Mouse (Mus musculus): ENCODE measurements around the gene Tmem230. TPM values are rescaled to one million over a fixed set of nuclear protein-coding genes. Genes with fewer than 3 reads are reported as not detected.
A peak's percentile ranks its signal among the peaks of the same experiment; 100 is the strongest.
"Not testable (repeated sequence)": the region's sequence is repeated elsewhere in the genome, so short reads cannot be mapped to it uniquely, and the experiment has no call there.

The Tmem230 gene
- 43.8 and 51.3 TPM in 2 replicates for polyA plus RNA-seq (2014; fragmentation: Nextera tagmentation; extraction: Ambion mirVana)

DNA sequence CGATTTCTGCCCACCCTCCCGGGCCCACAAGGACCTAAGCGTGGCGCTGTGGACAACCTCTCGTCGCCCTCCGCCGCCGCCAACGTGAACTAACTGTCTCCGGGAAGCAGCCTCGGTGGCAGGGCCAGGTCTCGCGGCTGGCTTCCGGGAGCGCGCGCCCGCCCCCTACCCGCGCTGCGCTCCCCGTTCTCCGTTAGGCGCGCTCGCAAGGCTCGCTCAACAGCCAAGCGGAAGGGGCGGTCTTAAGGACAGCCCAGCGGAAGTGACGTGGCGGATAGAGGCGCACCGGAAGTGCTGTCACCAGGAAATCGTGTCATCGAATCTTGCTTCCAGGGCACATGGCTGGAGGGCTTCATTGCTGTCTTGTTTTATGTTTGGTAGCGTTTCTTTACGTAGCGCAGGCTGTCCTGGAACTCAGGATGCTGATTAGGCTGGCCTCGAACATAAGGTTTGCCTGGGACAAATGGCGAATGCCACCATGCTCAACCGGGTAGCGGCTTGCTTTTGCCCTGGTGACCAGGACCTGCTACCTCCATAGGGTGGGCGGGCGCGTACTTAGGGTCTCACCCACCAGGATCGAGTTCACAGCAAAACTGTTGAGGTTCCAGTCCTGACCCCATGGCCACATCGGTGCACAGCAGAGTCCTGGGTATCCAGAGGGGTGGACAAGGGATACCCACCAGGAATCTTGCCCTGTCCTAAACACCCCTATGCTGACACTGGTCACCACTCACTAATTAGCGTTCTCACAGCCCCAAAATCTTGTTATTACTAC, at the start of gene Tmem230:
Gene Tmem230 (minus strand): TSS at position 269 of the 775 bp plus-strand sequence.
- Histone ChIP-seq H3K27me3 (ENCODE audit: control insufficient read depth, insufficient read depth, low read length) (no peaks in the 10 kb centered on the region), H3K9ac (replicated peaks; ENCODE audit: low read length) (peak within 1 kb of the TSS; percentile 65), H3K36me3 (ENCODE audit: control insufficient read depth, insufficient read depth, low read length) (peaks cover 29% of the 10 kb centered on the region), H3K4me2 (ENCODE audit: low read length) (peak within 1 kb of the TSS; percentile 93), H3K4me3 (replicated peaks; ENCODE audit: low read depth, low read length) (peak within 1 kb of the TSS; percentile 56), H3K27ac (replicated peaks; ENCODE audit: low read depth, low read length) (peak within 1 kb of the TSS; percentile 75), H3K4me1 (ENCODE audit: control insufficient read depth, insufficient read depth, low read length) (peaks cover 16% of the 10 kb centered on the region), H3K9me3 (ENCODE audit: control insufficient read depth, low read length) (no peaks in the 10 kb centered on the region)
- peak; percentile 95 for ATAC-seq (ENCODE audit: low FRiP score, low TSS enrichment)
- WGBS = 4% methylated on average over 50 of the region's 50 CpGs
- DNase-seq = peak; percentile 99

DNA sequence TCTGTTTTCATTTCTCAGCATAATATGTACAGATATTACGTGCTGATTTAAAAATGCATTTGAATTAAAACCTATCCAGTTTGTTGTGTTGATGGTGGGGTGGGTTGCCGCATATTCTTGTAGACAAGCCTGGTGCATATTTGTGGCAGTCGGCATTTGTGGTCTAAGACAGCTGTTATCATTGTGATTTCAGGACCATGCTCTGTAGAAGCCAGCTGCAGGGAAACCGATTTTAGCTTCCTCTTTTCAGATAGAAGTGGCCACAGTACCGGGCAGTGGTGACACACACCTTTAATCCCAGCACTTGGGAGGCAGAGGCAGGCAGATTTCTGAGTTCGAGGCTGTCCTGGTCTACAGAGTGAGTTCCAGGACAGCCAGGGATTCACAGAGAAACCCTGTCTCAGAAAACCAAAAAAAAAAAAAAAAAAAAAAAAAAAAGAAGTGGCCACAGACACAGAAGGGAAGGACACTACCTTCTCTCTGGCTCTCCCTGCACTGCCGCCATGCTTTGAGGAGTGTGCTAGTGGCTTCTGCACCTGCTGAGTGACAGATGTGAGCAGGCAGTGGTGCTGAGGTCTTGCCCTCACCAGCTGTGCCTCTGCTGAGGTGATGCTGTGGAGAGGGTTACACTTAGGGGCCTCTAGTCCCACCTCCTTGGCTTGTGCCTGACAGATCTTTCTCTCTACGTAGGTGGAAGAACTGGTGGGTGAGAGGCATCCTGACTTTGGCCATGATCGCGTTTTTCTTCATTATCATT, 46.3 kb upstream of the Tmem230 start:
- DNase-seq (no peak), ATAC-seq (ENCODE audit: low FRiP score, low TSS enrichment) (no peak)
- H3K27me3 ChIP-seq (ENCODE audit: control insufficient read depth, insufficient read depth, low read length) = no peaks in the 10 kb centered on the region
- H3K4me3 ChIP-seq (replicated peaks; ENCODE audit: low read depth, low read length) = no peak overlapping the region
- H3K9me3 ChIP-seq (ENCODE audit: control insufficient read depth, low read length) = no peaks in the 10 kb centered on the region
- peaks cover 49% of the 10 kb centered on the region for H3K36me3 ChIP-seq (ENCODE audit: control insufficient read depth, insufficient read depth, low read length)
- 97% methylated on average over 10 of the region's 10 CpGs for WGBS
- no peak overlapping the region for H3K9ac ChIP-seq (replicated peaks; ENCODE audit: low read length)
- no peak overlapping the region for H3K27ac ChIP-seq (replicated peaks; ENCODE audit: low read depth, low read length)
- peaks cover 15% of the 10 kb centered on the region for H3K4me1 ChIP-seq (ENCODE audit: control insufficient read depth, insufficient read depth, low read length)
- no peak overlapping the region for H3K4me2 ChIP-seq (ENCODE audit: low read length)

DNA sequence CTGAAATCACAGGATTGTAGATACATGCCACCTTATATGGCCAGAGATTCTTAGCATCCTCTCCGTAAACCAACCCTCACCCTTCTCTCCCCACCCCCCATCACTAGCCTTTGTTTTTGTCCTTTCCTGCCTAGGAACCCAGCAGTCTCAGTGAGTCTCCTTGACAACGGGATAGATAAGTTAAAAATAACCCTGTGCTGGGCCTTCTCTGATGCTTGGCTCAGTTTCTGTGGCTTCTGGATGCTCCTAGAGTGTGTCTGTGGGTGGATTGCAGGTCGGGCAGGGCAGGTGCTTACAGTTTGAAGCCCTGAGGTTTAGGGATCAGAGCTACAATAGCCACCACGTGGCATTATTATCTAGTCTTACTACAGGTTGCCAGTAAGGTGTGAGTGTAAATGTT, 44.5 kb upstream of the Tmem230 start:
- Histone ChIP-seq H3K36me3 (ENCODE audit: control insufficient read depth, insufficient read depth, low read length) (peaks cover 32% of the 10 kb centered on the region), H3K4me3 (replicated peaks; ENCODE audit: low read depth, low read length) (no peak overlapping the region), H3K4me2 (ENCODE audit: low read length) (no peak overlapping the region), H3K9me3 (ENCODE audit: control insufficient read depth, low read length) (no peaks in the 10 kb centered on the region), H3K4me1 (ENCODE audit: control insufficient read depth, insufficient read depth, low read length) (peaks cover 15% of the 10 kb centered on the region), H3K9ac (replicated peaks; ENCODE audit: low read length) (no peak overlapping the region), H3K27me3 (ENCODE audit: control insufficient read depth, insufficient read depth, low read length) (no peaks in the 10 kb centered on the region), H3K27ac (replicated peaks; ENCODE audit: low read depth, low read length) (no peak overlapping the region)
- DNase-seq (peak; percentile 38), ATAC-seq (ENCODE audit: low FRiP score, low TSS enrichment) (no peak)
- WGBS = 20% methylated on average over 4 of the region's 4 CpGs

DNA sequence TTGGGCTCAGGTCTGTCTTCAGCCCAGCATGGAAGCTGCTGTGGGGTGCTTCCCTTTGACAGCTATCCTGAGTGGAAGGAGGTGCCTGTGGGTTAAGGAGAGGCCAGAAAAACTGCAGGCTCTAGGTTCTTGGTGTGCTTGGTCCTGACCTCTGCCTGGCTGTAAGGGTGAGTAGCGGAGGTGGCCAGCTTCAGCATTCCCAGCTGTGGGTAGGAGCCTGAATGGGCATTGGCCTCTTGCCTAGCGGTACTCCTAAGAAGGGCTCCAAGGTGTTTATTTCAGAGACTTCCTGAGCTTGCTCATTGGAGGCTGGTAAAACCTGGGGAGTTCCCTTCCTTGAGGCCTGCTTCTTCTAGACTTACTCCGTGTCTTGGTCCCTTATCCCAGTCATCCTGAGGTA, 43.7 kb upstream of the Tmem230 start:
- no peak overlapping the region for H3K9ac ChIP-seq (replicated peaks; ENCODE audit: low read length)
- no peak overlapping the region for H3K4me2 ChIP-seq (ENCODE audit: low read length)
- ATAC-seq (ENCODE audit: low FRiP score, low TSS enrichment) (no peak), DNase-seq (no peak)
- peaks cover 25% of the 10 kb centered on the region for H3K36me3 ChIP-seq (ENCODE audit: control insufficient read depth, insufficient read depth, low read length)
- H3K4me3 ChIP-seq (replicated peaks; ENCODE audit: low read depth, low read length) = no peak overlapping the region
- H3K4me1 ChIP-seq (ENCODE audit: control insufficient read depth, insufficient read depth, low read length) = peaks cover 15% of the 10 kb centered on the region
- H3K27ac ChIP-seq (replicated peaks; ENCODE audit: low read depth, low read length) = no peak overlapping the region
- WGBS = 70% methylated on average over 3 of the region's 3 CpGs
- H3K9me3 ChIP-seq (ENCODE audit: control insufficient read depth, low read length) = no peaks in the 10 kb centered on the region
- no peaks in the 10 kb centered on the region for H3K27me3 ChIP-seq (ENCODE audit: control insufficient read depth, insufficient read depth, low read length)

DNA sequence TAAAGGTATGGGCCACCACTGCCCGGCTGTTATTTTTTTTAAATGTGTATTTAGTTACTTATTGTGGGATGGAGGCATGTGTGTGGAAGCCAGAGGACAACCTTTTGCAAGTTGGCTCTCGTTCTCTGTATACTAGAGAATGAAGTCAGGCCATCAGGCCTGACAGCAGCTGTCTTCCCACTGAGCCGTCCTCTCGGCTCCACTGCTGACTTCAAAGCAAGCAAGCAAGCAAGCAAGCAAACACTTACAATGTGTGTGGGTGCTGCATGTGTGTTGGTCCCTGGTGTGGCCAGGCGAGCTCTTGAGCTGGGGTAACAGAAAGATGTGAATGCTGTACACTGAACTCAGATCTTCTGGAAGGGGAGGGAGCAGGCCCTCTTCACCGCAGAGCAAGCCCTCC, 43.2 kb upstream of the Tmem230 start:
- no peak overlapping the region for H3K27ac ChIP-seq (replicated peaks; ENCODE audit: low read depth, low read length)
- no peaks in the 10 kb centered on the region for H3K27me3 ChIP-seq (ENCODE audit: control insufficient read depth, insufficient read depth, low read length)
- peaks cover 21% of the 10 kb centered on the region for H3K36me3 ChIP-seq (ENCODE audit: control insufficient read depth, insufficient read depth, low read length)
- ATAC-seq (ENCODE audit: low FRiP score, low TSS enrichment) = no peak
- WGBS = 77% methylated on average over 6 of the region's 6 CpGs
- peaks cover 15% of the 10 kb centered on the region for H3K4me1 ChIP-seq (ENCODE audit: control insufficient read depth, insufficient read depth, low read length)
- no peaks in the 10 kb centered on the region for H3K9me3 ChIP-seq (ENCODE audit: control insufficient read depth, low read length)
- H3K4me2 ChIP-seq (ENCODE audit: low read length) = no peak overlapping the region
- H3K9ac ChIP-seq (replicated peaks; ENCODE audit: low read length) = no peak overlapping the region
- no peak for DNase-seq
- H3K4me3 ChIP-seq (replicated peaks; ENCODE audit: low read depth, low read length) = no peak overlapping the region

DNA sequence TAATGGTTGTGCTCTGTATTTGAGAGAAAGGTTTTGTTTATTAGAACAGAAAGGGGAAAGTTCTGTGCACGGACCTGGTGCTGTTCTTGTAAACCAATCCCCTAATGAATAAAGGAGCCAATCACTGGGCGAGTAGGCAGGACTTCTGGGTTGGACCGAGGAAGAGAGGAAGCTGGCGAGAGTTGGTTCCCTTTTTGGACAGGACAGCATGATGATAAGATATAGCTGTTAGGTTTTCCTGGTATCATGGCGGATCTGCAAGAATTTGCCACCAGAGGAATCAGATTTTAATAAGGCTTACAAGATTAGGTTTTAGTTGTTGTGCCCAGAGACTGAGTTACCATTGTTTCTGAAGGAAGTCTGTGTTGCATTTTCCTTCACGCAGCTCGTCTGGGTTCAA, 41.6 kb upstream of the Tmem230 start:
- not testable (repeated sequence) for H3K4me2 ChIP-seq (ENCODE audit: low read length); H3K9ac ChIP-seq (replicated peaks; ENCODE audit: low read length); ATAC-seq (ENCODE audit: low FRiP score, low TSS enrichment); H3K4me3 ChIP-seq (replicated peaks; ENCODE audit: low read depth, low read length); H3K9me3 ChIP-seq (ENCODE audit: control insufficient read depth, low read length); DNase-seq; H3K36me3 ChIP-seq (ENCODE audit: control insufficient read depth, insufficient read depth, low read length); H3K27me3 ChIP-seq (ENCODE audit: control insufficient read depth, insufficient read depth, low read length); H3K27ac ChIP-seq (replicated peaks; ENCODE audit: low read depth, low read length)
- peaks cover 15% of the 10 kb centered on the region for H3K4me1 ChIP-seq (ENCODE audit: control insufficient read depth, insufficient read depth, low read length)
- 86% methylated on average over 5 of the region's 7 CpGs for WGBS

DNA sequence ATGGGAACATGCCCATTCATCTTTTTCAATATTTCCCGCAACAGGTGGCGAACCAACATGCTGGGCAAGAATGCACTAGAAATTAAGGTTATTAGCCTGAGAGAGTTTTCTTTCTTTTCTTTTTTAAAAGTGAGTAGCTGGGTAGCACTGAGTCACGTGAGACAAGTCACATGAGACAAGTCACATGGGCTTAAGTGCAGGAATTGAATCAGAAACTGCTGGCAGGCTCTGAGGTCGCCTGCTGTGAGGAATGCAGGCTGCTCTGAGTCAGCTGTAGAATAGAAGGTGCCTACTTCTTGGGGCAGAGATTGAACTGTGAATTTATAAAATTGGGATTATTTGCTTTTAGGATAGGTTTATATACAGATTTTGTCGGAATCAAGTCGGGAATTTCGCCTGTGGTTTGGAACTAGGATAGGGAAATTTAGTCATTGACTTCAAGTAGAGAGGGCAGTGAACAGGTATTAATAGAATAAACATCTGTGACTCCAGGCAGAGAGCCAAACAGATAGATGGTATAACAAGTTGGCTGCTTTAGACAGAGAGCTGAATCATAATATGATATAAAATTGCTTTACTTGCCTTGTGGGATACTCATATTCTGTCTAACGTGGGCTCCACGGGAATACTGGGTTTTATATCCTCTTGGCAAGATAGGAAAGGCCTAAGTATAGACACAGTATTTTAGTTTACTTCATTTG, 38.9 kb upstream of the Tmem230 start:
- H3K27me3 ChIP-seq (ENCODE audit: control insufficient read depth, insufficient read depth, low read length) = no peaks in the 10 kb centered on the region
- DNase-seq (no peak), ATAC-seq (ENCODE audit: low FRiP score, low TSS enrichment) (no peak)
- H3K4me3 ChIP-seq (replicated peaks; ENCODE audit: low read depth, low read length) = no peak overlapping the region
- no peak overlapping the region for H3K4me2 ChIP-seq (ENCODE audit: low read length)
- no peak overlapping the region for H3K27ac ChIP-seq (replicated peaks; ENCODE audit: low read depth, low read length)
- H3K9me3 ChIP-seq (ENCODE audit: control insufficient read depth, low read length) = no peaks in the 10 kb centered on the region
- peaks cover 25% of the 10 kb centered on the region for H3K4me1 ChIP-seq (ENCODE audit: control insufficient read depth, insufficient read depth, low read length)
- H3K9ac ChIP-seq (replicated peaks; ENCODE audit: low read length) = no peak overlapping the region
- 91% methylated on average over 9 of the region's 9 CpGs for WGBS
- H3K36me3 ChIP-seq (ENCODE audit: control insufficient read depth, insufficient read depth, low read length) = no peaks in the 10 kb centered on the region

DNA sequence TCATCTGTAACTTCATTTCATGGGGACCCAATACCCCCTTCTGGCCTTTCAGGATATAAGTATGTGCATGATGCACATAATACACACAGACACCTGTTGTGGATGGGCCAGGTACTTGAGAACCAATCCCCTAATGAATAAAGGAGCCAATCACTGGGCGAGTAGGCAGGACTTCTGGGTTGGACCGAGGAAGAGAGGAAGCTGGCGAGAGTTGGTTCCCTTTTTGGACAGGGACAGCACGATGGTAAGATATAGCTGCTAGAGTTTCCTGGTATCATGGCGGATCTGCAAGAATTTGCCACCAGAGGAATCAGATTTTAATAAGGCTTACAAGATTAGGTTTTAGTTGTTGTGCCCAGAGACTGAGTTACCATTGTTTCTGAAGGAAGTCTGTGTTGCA, 38.1 kb upstream of the Tmem230 start:
- DNase-seq; ATAC-seq (ENCODE audit: low FRiP score, low TSS enrichment); H3K27ac ChIP-seq (replicated peaks; ENCODE audit: low read depth, low read length); H3K9me3 ChIP-seq (ENCODE audit: control insufficient read depth, low read length); H3K4me3 ChIP-seq (replicated peaks; ENCODE audit: low read depth, low read length); H3K4me2 ChIP-seq (ENCODE audit: low read length); H3K36me3 ChIP-seq (ENCODE audit: control insufficient read depth, insufficient read depth, low read length); H3K9ac ChIP-seq (replicated peaks; ENCODE audit: low read length); H3K27me3 ChIP-seq (ENCODE audit: control insufficient read depth, insufficient read depth, low read length): not testable (repeated sequence)
- WGBS = 95% methylated on average over 5 of the region's 5 CpGs
- H3K4me1 ChIP-seq (ENCODE audit: control insufficient read depth, insufficient read depth, low read length) = peaks cover 19% of the 10 kb centered on the region
